Mouse (Mus musculus) lung, postnatal 0 days (tissue): Measurements from ENCODE around the gene 3110040M04Rik.

Experiments used
- CTCF ChIP-seq: IDR thresholded peaks from 2 replicates; pipeline ENCODE4 v1.5.1; 2016; ENCODE audit warnings: antibody characterized with exemption, mild to moderate bottlenecking
- EP300 ChIP-seq: IDR thresholded peaks from 2 replicates; pipeline ENCODE4 v1.6.1; 2016; ENCODE audit warnings: antibody characterized with exemption, mild to moderate bottlenecking, control low read depth

DNA sequence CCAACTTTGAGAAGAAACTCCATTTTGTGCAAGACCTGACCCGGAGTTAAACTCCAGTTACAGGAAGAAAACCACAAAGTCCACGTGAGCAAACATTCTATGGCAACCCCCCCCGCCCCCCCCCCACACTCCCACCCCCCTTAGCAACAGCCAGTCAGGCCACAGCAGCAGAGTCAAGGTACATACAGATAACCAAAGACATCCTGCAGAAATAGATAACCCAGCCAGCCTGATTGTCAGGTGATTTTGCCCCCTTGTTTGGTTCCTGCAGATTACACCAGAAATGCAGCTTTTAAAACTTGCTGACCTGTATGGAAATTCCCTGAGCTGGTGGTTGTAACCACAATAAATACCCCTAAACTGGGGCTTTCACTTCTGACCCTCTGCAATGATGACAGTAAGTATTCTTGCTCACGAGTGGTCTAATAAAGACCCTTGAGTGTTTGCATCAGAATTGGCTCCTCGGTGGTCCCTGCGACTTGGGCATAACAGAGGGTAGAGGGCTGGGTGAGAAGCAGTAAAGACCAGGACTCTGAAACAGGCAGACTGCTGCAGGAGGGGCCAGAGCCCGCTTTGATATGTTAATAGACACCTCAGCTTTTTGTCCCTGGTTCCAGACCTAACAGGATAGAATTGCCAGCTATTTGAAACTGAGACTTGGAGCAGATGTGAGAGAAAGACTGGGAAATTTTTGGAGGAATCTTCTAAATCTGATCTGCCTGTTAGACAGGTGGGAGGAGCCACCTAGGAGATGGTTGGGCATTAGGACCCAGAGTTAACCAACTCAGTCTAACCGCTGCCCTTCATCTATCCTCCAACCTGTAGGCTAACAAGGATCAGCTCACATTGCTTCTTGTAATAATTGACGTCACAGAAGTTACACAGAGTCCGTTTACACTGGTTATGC lies 26.6 kb upstream of the 3110040M04Rik start:
- TF ChIP-seq CTCF (no peak), EP300 (no peak)
